Mouse (Mus musculus) left cerebral cortex, adult 18-20 months (tissue): Measurements from ENCODE around the gene Cldn14. TPM values are rescaled to one million over a fixed set of nuclear protein-coding genes. Genes with fewer than 3 reads are reported as not detected.

ENCODE experiments used
- total RNA-seq, 2 experiments: library from RNA; stranded (reverse); gene quantifications; 2 replicates each; pipeline ENCODE4 v1.2.3; 2021

The Cldn14 gene
- total RNA-seq, 2 experiments from 2014 or later = not detected

Other genes with a start within 250 kb of the Cldn14 start
- gene Morc3, start 176.7 kb downstream of the Cldn14 start, total RNA-seq = 10 to 100 TPM; 32.9 to 38.7 TPM
- gene Chaf1b, start 124.9 kb downstream of the Cldn14 start, total RNA-seq = under 1 TPM; 0.37 to 0.63 TPM
- not detected for gene Sim2, start 76.1 kb upstream of the Cldn14 start, total RNA-seq